Mouse (Mus musculus): ENCODE measurements around the gene Mapk13. TPM values are rescaled to one million over a fixed set of nuclear protein-coding genes. Genes with fewer than 3 reads are reported as not detected.

Mapk13 gene
- polyA plus RNA-seq, 1 experiment = 0.50 TPM

DNA sequence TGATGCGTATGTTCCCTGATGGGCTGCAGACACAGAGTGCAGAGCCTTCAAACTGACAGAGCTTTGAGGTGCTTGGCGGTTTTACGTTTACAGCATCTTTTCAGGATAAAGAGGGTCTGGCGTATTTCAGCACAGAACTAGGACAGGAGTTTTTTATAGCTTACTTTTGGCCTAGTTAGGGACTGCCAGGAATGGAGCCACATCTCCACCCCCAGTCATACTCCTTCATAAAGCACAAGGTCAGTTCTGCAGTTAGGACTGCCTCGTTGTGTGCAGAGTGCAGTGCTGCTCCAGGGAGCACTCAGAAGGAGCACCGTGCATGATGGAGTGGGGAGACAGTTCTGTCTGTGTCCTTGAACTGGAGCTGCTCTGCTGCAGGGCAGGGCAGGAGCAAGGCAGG lies 23.3 kb upstream of the Mapk13 start:
- peak overlapping the region; percentile 21 for H3K4me3 ChIP-seq (replicated peaks)
- H3K9me3 ChIP-seq = peaks cover 12% of the 10 kb centered on the region; the same call in 1 of the 2 replicates
- no peaks in the 10 kb centered on the region for H3K27me3 ChIP-seq (replicated peaks)
- TF ChIP-seq GATA1 (IDR thresholded peaks at IDR 0.05; ENCODE audit: borderline replicate concordance, low read length) = no peak
- no peak for TF ChIP-seq FLI1 (IDR thresholded peaks at IDR 0.05; ENCODE audit: low read length)
- peaks cover 89% of the 10 kb centered on the region for H3K4me1 ChIP-seq
- peaks cover 97% of the 10 kb centered on the region for H3K36me3 ChIP-seq (replicated peaks; ENCODE audit: low read length)

DNA sequence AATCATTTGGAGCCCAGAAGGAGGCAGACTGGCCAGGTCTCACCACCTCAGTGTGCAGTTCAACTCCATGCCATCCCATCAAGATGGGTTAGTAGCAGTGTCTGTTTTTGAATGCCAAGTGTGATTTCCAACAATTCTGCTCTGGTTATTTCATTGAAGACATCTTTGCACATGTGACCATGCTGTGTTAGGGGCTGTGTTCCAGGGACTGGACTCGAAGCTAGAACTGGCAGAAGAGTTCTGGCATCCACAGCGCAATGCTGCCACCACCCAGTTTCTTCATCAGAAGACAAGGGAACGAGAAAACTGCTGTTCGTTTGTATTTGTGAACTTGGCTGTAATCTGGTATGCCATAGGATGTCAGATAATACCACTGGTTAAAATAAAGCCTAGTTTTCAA lies 21.1 kb upstream of the Mapk13 start:
- peaks cover 83% of the 10 kb centered on the region for H3K4me1 ChIP-seq
- TF ChIP-seq FLI1 (IDR thresholded peaks at IDR 0.05; ENCODE audit: low read length) (no peak), GATA1 (IDR thresholded peaks at IDR 0.05; ENCODE audit: borderline replicate concordance, low read length) (no peak)
- no peaks in the 10 kb centered on the region for H3K27me3 ChIP-seq (replicated peaks)
- H3K36me3 ChIP-seq (replicated peaks; ENCODE audit: low read length) = peaks cover 75% of the 10 kb centered on the region
- H3K9me3 ChIP-seq = peaks cover 8% of the 10 kb centered on the region; the same call in 1 of the 2 replicates
- no peak overlapping the region for H3K4me3 ChIP-seq (replicated peaks)

DNA sequence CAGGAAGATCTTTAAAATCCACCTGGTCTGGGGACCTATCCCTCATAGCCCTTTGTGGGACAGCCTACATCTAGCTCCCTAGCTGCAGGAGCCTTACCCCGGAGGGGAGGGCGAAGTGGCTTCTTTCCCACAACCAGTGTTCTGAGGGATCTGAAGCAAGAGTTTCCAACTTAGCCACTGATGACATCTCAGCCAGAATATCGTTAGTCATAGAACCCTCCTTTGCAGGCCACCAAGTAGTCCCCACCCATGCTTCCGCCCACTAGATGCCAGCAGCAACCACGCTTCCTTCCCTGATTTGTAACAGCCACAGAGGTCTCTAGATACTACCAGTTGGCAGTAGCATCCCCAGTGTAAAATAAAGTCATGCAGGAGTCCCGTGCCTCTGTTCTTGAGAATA lies 18.5 kb upstream of the Mapk13 start:
- no peak for TF ChIP-seq GATA1 (IDR thresholded peaks at IDR 0.05; ENCODE audit: borderline replicate concordance, low read length)
- no peak for TF ChIP-seq FLI1 (IDR thresholded peaks at IDR 0.05; ENCODE audit: low read length)
- H3K9me3 ChIP-seq = no peaks in the 10 kb centered on the region
- peak overlapping the region; percentile 59 for H3K4me3 ChIP-seq (replicated peaks)
- H3K4me1 ChIP-seq = peaks cover 64% of the 10 kb centered on the region
- H3K36me3 ChIP-seq (replicated peaks; ENCODE audit: low read length) = peaks cover 49% of the 10 kb centered on the region
- no peaks in the 10 kb centered on the region for H3K27me3 ChIP-seq (replicated peaks)

DNA sequence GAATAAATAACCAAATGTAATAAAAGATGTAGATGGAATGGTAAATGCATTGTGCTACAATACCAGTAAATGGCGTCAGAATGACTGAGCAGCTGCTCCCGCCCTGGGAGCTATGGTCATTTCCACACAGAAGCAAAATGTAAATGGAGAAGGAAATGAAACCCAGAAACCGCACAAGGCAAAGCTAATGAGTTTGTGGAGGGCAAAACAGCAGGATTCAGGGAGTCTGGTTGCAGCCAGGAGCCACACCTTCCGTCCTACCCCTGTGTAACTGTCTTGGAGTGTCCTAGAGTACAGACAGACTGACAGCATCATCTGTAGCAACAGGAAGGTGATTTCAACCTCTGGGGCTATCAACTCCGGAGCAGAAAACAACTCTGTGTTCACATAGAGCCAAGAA lies 12.7 kb upstream of the Mapk13 start:
- H3K27me3 ChIP-seq (replicated peaks) = peaks cover 3% of the 10 kb centered on the region
- H3K4me1 ChIP-seq = peaks cover 21% of the 10 kb centered on the region
- TF ChIP-seq GATA1 (IDR thresholded peaks at IDR 0.05; ENCODE audit: borderline replicate concordance, low read length) = no peak
- no peak for TF ChIP-seq FLI1 (IDR thresholded peaks at IDR 0.05; ENCODE audit: low read length)
- H3K4me3 ChIP-seq (replicated peaks) = peak overlapping the region; percentile 85
- no peaks in the 10 kb centered on the region for H3K36me3 ChIP-seq (replicated peaks; ENCODE audit: low read length)
- H3K9me3 ChIP-seq = no peaks in the 10 kb centered on the region

DNA sequence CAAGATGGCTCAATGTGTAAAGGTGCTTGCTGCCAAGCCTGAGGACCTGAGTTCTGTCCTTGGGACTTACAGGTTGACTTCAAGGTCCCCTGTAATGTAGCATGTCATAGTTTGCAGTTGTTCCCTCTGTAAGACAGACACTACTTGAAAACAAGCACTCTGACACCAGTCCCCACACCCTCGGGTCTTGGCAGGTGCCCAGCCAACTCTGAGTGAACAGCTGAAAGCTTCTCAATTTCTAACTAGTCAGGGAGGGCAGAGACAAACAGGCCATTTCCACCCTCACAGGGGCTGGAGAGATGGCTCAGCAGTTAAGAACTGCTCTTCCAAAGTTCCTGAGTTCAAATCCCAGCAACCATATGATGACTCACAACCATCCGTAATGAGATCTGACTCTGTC lies 11.6 kb upstream of the Mapk13 start:
- no peak for TF ChIP-seq GATA1 (IDR thresholded peaks at IDR 0.05; ENCODE audit: borderline replicate concordance, low read length)
- TF ChIP-seq FLI1 (IDR thresholded peaks at IDR 0.05; ENCODE audit: low read length) = no peak
- peaks cover 20% of the 10 kb centered on the region for H3K4me1 ChIP-seq
- no peaks in the 10 kb centered on the region for H3K9me3 ChIP-seq
- peaks cover 3% of the 10 kb centered on the region for H3K27me3 ChIP-seq (replicated peaks)
- H3K36me3 ChIP-seq (replicated peaks; ENCODE audit: low read length) = no peaks in the 10 kb centered on the region
- H3K4me3 ChIP-seq (replicated peaks) = no peak overlapping the region

DNA sequence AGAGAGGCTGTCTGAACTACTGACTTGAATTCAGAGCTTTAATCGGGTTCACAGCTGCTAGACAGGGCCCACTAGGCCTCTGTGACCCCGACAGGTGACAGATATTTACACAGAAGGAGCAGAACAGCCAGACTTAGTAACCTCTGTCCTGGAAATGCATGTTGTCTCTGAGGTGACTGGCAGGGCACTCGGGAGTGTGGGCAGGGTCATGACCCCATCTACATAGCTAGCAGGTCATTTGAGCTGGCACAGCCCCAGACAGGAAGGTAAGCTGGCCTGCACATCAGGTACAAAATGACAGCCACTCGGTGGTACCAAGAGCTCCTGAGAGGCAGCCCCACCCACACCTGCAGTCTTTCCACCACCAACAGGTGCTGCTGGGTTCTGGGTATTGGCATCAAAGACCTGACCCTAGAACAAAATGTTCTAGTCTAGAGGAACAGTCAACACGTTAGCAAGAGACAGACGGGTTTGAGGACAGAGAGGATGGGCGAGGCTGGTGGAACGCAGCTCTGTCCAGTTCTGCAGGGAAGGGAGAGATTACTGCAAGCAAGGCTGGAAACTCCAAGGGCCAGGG lies 8.3 kb upstream of the Mapk13 start:
- Histone ChIP-seq H3K9me3 (no peaks in the 10 kb centered on the region), H3K36me3 (replicated peaks; ENCODE audit: low read length) (no peaks in the 10 kb centered on the region), H3K4me3 (replicated peaks) (no peak overlapping the region), H3K27me3 (replicated peaks) (peaks cover 14% of the 10 kb centered on the region), H3K4me1 (peaks cover 20% of the 10 kb centered on the region)
- TF ChIP-seq FLI1 (IDR thresholded peaks at IDR 0.05; ENCODE audit: low read length) = no peak
- no peak for TF ChIP-seq GATA1 (IDR thresholded peaks at IDR 0.05; ENCODE audit: borderline replicate concordance, low read length)

DNA sequence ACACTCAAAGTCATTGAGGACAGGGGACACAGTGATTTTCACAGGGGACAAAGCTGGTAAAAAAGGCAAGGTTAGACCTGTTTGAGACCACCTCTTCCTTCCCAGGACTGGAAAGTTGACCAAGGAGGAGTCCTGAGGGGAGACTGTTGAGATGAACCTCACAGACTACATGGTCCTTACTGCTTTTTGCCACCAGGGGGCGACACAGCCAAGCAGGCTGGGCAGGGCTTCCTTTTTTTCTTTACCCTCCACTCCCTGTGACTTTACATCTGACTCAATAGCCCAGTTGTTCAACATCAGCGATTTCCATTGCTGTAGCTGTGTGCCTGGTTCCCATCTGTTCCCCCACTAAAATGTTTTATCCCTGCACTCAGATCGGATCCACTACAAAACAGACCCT lies 7.2 kb upstream of the Mapk13 start:
- no peak for TF ChIP-seq FLI1 (IDR thresholded peaks at IDR 0.05; ENCODE audit: low read length)
- TF ChIP-seq GATA1 (IDR thresholded peaks at IDR 0.05; ENCODE audit: borderline replicate concordance, low read length) = no peak
- no peak overlapping the region for H3K4me3 ChIP-seq (replicated peaks)
- H3K36me3 ChIP-seq (replicated peaks; ENCODE audit: low read length) = no peaks in the 10 kb centered on the region
- peaks cover 22% of the 10 kb centered on the region for H3K27me3 ChIP-seq (replicated peaks)
- peaks cover 18% of the 10 kb centered on the region for H3K4me1 ChIP-seq
- H3K9me3 ChIP-seq = no peaks in the 10 kb centered on the region

DNA sequence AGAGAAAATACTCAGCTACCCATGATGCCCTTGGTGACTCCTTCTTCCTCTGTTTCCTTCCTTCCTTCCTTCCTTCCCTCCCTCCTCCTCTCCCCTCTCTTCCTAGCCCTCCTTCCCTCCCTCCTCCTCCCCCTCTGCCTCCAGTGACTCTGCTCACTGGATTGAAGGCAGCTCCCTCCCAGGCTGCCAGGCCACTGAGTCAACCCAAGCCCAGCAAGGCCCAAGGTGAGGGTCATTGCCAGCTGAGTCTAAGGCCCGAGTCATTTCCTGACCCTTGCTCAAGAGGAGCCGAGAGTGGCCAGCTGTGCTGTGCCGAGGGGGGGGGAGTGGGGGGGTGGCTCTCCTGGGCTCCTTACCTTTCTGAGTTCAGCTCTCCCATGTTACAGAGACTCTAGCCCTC lies 2.9 kb upstream of the Mapk13 start:
- Histone ChIP-seq H3K4me3 (replicated peaks) (no peak overlapping the region), H3K36me3 (replicated peaks; ENCODE audit: low read length) (no peaks in the 10 kb centered on the region), H3K27me3 (replicated peaks) (peaks cover 58% of the 10 kb centered on the region)

DNA sequence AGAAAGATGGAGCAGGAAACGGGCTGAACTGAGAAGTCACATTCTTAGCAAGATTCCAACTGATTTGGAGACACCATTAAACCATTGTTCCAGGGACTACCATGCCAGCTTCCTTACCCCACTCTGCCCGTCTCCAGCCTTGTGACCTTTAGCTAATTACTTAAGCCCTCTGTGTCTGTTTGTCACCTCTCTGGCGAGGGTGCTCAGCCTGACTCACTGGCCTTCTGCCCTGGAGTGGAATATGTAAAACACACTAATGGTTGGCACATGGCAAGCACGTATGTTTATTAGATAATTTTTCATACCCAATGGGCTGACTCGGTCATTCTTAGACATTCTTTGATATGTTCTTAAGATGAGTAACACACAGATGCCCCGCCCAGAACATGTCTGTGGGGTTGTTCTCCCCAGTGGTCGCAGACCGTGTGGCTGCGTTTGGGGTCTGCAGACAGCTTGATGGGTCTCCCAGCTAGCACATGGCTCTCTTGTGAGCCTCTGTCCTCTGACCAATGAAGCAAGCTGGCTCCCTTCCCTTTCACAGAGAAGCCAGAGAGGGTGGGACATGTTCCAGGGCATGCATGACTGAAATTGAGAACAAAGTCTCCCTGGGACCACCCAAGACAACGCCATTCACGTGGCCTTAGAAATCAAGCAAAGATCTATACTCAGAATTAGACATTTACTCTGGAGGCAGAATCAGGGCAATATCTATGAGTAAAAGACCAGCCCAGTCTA lies 2.1 kb upstream of the Mapk13 start:
- TF ChIP-seq FLI1 (IDR thresholded peaks at IDR 0.05; ENCODE audit: low read length) (no peak), GATA1 (IDR thresholded peaks at IDR 0.05; ENCODE audit: borderline replicate concordance, low read length) (no peak)
- Histone ChIP-seq H3K27me3 (replicated peaks) (peaks cover 64% of the 10 kb centered on the region), H3K4me1 (peaks cover 25% of the 10 kb centered on the region), H3K9me3 (no peaks in the 10 kb centered on the region), H3K36me3 (replicated peaks; ENCODE audit: low read length) (no peaks in the 10 kb centered on the region), H3K4me3 (replicated peaks) (no peak overlapping the region)

More for the DNA sequence above, 2.9 kb upstream of the Mapk13 start:
- TF ChIP-seq GATA1 (IDR thresholded peaks at IDR 0.05; ENCODE audit: borderline replicate concordance, low read length) = no peak
- no peaks in the 10 kb centered on the region for H3K9me3 ChIP-seq
- peaks cover 28% of the 10 kb centered on the region for H3K4me1 ChIP-seq

DNA sequence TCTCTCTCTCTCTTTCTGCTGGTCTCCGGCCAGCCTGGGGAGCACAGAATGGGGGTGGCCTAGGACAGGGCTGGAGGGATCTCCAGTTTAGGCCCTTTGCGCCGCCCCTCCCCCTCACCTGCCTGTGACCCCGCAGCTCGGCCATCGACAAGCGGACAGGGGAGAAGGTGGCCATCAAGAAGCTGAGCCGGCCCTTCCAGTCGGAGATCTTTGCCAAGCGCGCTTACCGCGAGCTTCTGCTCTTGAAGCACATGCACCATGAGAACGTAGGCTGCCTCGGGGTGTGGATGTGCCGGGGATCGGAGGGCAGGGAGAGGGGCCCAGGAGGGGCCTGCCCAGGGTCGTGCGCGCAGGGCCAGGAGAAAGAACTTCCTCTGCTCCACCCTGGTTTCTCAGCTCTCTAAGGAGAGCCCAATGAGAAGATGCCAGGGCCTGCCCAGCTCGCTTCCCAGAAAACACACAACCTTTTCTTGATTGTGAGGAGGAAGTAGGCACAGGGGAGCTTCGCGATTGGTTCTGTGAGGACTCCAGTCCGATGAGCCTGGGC lies 851 bp downstream of the Mapk13 start:
- H3K27me3 ChIP-seq (replicated peaks) = peaks cover 70% of the 10 kb centered on the region
- no peaks in the 10 kb centered on the region for H3K36me3 ChIP-seq (replicated peaks; ENCODE audit: low read length)
- H3K9me3 ChIP-seq = peaks cover 11% of the 10 kb centered on the region
- TF ChIP-seq GATA1 (IDR thresholded peaks at IDR 0.05; ENCODE audit: borderline replicate concordance, low read length) (no peak), FLI1 (IDR thresholded peaks at IDR 0.05; ENCODE audit: low read length) (no peak)
- peak overlapping the region; percentile 85 for H3K4me3 ChIP-seq (replicated peaks)
- peaks cover 26% of the 10 kb centered on the region for H3K4me1 ChIP-seq

Measured in megakaryocyte, embryonic 14.5 days (primary cell).